Mouse (Mus musculus) adrenal gland, postnatal 14 days (tissue): ENCODE results near the gene Slco4a1. TPM values are rescaled to one million over a fixed set of nuclear protein-coding genes. Genes with fewer than 3 reads are reported as not detected.

Source experiments
- DNase-seq: peaks from one replicate; pipeline ENCODE4 v3.0.0; 2021; ENCODE audit warnings: mixed read lengths
- total RNA-seq: library from RNA; stranded (reverse); gene quantifications from 2 replicates; pipeline ENCODE4 v1.2.3, GENCODE M21; 2021

Gene Slco4a1
- total RNA-seq, 1 experiment from 2014 or later = 7.0 TPM

GRCm38 (mm10) chr2:180508455-180509115, 52.5 kb downstream of the Slco4a1 start:
- DNase-seq = no peak

- no peak for DNase-seq
These were observed 54.8 kb downstream of the Slco4a1 start for GRCm38 (mm10) chr2:180510867-180511266.

- no peak for DNase-seq
These were observed 56.0 kb downstream of the Slco4a1 start for GRCm38 (mm10) chr2:180511875-180512661.

- no peak for DNase-seq
These were observed 57.0 kb downstream of the Slco4a1 start for GRCm38 (mm10) chr2:180513019-180513418.

GRCm38 (mm10) chr2:180513835-180514234, 57.8 kb downstream of the Slco4a1 start:
- no peak for DNase-seq

- no peak for DNase-seq
These were observed 65.6 kb downstream of the Slco4a1 start for GRCm38 (mm10) chr2:180521437-180522221.

- DNase-seq = peak; percentile 34
These were observed 66.8 kb downstream of the Slco4a1 start for GRCm38 (mm10) chr2:180522825-180523224.

Other genes starting within 250 kb of the Slco4a1 start
- gene Lama5, start 230.4 kb upstream of the Slco4a1 start, total RNA-seq = 48.7 and 55.1 TPM in 2 replicates
- gene Rps21, start 198.9 kb upstream of the Slco4a1 start, total RNA-seq = 787 and 921 TPM in 2 replicates
- 17.8 and 18.4 TPM in 2 replicates for gene Cables2, start 182.7 kb upstream of the Slco4a1 start, total RNA-seq
- gene Rbbp8nl, start 166.4 kb upstream of the Slco4a1 start, total RNA-seq = not detected in 2 replicates
- 0.15 and 0.26 TPM in 2 replicates for gene Gata5, start 121.5 kb upstream of the Slco4a1 start, total RNA-seq
- 0.08 TPM in 1 of 2 replicates, not detected in the other for gene Ntsr1, start 43.7 kb downstream of the Slco4a1 start, total RNA-seq
- gene Mrgbp, start 125.1 kb downstream of the Slco4a1 start, total RNA-seq = 19.5 and 21.7 TPM in 2 replicates
- gene Ogfr, start 133.0 kb downstream of the Slco4a1 start, total RNA-seq = 46.0 and 50.1 TPM in 2 replicates
- gene Col9a3, start 141.5 kb downstream of the Slco4a1 start, total RNA-seq = 0.44 and 1.1 TPM in 2 replicates
- 0.15 TPM in 1 of 2 replicates, not detected in the other for gene Tcfl5, start 186.5 kb downstream of the Slco4a1 start, total RNA-seq